Mouse (Mus musculus): Measurements from ENCODE around the gene Ube2c.

DNA sequence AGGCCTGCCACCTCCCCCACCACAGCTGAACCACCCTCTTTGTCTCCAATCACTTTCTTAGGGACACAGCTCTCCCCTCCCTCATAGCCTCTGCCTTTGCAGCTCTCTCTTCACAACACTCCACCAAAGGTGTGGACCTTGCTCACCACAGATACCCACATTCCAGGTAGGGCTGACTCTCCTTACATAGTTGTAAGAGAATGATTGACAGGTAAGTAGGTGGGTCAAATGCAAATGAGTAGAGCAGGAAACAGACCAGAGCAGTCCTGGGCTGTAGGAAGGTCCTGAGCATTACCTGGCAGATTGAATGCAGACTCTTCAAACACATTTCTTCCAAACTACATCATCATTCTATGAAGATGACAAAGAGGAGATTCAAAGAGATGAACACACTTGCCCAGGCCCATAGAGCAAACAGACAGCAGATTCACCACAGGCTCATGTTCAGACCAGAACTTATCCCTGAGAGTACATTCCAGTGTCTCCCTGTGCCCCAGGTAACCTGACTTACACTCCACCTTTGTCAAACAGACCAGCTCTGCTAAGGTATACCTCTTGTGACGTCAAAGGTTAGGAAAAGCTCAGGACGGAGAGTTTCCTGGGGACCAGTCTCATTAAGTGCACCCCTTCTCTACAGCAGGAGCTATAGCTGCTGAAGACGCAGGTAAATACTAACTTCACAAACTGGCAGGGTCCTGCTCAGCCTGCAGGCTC, 32.2 kb upstream of the Ube2c start:
- TF ChIP-seq EP300 (IDR thresholded peaks at IDR 0.05; ENCODE audit: low read depth in 1 of 2, low read length in 2 of 2) (no peak), CTCF (IDR thresholded peaks at IDR 0.05 in 2 of 3, conservative IDR thresholded peaks at IDR 0.05 in 1 of 3; ENCODE audit: control insufficient read depth in 1 of 3, insufficient read depth in 1 of 3, low read depth in 2 of 3, low read length in 3 of 3, poor library complexity in 1 of 3, severe bottlenecking in 1 of 3) (no peak), RAD21 (IDR thresholded peaks at IDR 0.05; ENCODE audit: low read depth, low read length) (no peak), POLR2A (IDR thresholded peaks at IDR 0.05; ENCODE audit: control insufficient read depth in 1 of 2, insufficient read depth in 1 of 2, low read depth in 1 of 2, low read length in 2 of 2, poor library complexity in 1 of 2) (no peak), UBTF (IDR thresholded peaks at IDR 0.05; ENCODE audit: borderline replicate concordance, insufficient read depth, low read depth, low read length) (no peak), ZKSCAN1 (IDR thresholded peaks at IDR 0.05; ENCODE audit: low read depth, low read length) (no peak), ZC3H11A (IDR thresholded peaks at IDR 0.05; ENCODE audit: low read depth, low read length) (no peak), POLR2AphosphoS2 (IDR thresholded peaks at IDR 0.05; ENCODE audit: low read length) (no peak), ETS1 (IDR thresholded peaks at IDR 0.05; ENCODE audit: low read depth, low read length) (no peak), GABPA (IDR thresholded peaks at IDR 0.05; ENCODE audit: low read depth, low read length) (no peak), BHLHE40 (IDR thresholded peaks at IDR 0.05; ENCODE audit: borderline replicate concordance, low read depth, low read length) (no peak), ZNF384 (IDR thresholded peaks at IDR 0.05; ENCODE audit: low read depth, low read length) (no peak)

All from MEL (cell line).